Mouse (Mus musculus): ENCODE data around the gene Zfp512.
"Not testable (repeated sequence)": the region's sequence is repeated elsewhere in the genome, so short reads cannot be mapped to it uniquely, and the experiment has no call there.

Gene Zfp512

DNA sequence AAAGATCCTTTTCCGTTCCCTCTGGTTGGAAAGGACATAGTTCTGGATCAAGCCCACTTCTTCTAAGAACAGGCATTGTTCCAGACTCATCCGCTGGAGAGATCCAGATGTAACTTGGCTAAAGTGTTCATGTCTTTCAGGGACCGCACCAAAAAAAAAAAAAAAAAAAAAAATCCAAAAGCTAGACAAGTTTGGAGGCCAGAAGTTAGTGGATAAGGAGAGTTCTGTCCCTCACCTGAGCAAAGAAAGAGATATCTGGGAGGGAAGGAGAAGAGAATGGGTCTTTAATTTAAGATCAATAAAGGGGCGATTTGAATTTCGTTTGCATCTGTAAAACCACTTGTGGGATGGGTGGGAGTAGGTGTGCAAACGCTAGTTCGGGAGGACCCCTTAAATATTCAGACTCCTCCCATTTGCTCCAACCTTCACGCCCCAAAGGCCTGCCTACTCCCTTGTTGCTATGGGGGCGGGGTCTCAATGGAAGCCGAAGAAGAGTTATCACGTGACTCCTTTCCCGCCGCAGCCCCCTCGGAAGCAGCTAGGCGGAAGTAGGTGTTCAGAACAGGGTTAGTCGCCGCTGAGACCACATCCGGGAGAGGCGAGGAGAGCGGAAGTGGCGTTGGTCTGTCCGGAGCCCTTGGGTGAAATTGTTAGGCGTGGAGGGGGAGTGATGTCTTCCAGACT lies at the start of gene Zfp512:
TSS of gene Zfp512 (plus strand) at position 554 of the 684 bp plus-strand sequence.
- peak; percentile 68 to 76 for DNase-seq (ENCODE audit: low read depth in 1 of 2, low spot score in 2 of 2)

DNA sequence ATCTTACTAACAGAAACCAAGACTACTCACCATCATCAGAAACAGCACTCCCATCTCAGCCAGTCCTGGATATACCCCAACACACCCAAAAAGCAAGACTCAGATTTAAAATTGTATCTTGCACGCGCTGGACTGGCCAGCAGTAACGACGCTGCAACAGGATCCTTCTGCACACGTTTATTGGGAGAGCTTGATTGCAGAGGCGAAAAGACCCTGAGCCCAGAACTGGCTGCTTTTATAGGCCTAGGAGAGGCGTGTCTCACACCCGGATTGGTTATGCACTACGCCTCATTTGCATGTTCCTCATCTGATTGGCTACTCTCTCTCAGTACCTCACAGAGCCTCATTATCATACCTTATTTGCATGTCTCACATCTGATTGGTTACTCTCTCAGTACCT lies 17.5 kb upstream of the Zfp512 start:
- not testable (repeated sequence) for DNase-seq (ENCODE audit: low read depth in 1 of 2, low spot score in 2 of 2)

DNA sequence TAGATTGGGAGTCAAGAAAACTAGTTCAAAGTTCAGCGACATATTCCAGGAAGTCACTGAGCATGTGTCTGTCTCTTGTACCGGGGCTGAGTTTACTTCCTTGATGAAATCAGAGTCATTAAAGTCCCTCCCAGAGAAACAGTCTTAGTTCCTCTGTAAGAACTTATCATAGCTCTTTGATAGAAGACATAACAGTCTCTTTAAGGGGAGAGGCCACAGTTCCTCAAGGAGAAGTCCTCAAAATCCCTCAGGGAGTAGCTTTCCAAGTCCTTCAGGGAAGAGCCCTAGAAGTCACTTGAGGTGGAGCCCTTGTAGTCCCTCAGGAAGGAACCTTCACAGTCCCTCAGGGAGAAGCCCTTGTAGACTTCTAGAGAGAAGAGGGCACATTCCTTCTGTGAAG lies 895 bp upstream of the Zfp512 start:
- DNase-seq (ENCODE audit: low read depth in 1 of 2, low spot score in 2 of 2) = no peak

DNA sequence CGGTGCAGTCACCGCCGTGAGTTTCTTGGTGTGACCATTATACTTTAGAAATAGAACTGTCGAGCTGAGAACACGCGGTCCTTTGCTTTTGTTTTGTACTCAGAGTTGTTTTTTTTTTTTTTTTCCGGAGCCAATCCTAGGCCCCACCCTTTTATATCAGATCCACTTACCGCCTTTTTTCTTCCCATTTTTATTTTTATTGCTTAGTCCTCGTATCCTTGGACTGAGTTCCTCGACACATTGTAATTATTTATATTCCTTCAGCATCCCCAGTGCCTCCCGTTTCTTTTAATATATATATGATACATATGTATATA lies 289 bp downstream of the Zfp512 start:
- DNase-seq (ENCODE audit: low read depth in 1 of 2, low spot score in 2 of 2) = no peak

DNA sequence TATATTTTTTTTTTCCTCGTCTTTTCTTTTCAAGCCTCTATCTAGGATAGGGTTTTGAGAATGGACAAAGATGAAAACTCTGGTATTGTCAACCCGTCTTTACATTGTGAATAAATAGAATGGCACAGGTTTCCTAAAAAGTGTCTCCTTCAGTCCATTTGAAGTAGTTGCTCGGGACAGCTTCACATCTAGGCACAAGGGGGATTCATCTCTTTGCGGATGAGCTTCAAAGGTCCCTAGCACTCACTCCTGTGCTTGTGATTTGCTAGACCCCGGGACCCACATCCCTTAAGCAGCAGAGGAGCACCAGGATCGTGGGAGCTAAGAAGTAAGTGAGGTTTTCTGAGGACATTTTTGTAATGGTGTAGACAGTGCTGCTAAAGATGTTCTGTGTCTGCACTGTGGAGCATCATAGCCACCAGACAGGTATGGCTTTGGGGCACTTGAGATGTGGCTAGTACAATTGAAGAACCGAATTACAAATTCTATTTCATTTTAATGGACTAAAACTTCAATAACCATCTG lies 717 bp downstream of the Zfp512 start:
- no peak for DNase-seq (ENCODE audit: low read depth in 1 of 2, low spot score in 2 of 2)

DNA sequence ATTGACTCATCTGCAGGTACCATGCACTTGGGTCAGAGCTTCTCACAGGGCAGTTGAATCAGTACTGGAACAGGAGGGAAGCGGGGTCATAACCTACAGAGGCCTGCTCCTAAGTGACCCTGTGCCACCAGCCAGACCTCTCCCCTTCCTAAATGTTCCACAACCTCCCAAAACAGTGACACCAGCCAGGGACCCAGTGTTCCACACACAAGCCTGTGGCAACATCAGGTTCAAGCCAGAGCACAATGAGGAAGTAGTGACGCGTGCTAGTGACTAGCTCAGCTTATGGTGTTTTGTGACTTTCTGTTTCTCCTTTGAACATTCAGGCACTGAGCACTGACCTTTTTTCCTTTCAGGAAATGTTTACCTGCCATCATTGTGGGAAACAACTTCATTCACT lies 15.6 kb downstream of the Zfp512 start:
- peak in 1 of 2 experiments; percentile 32 for DNase-seq (ENCODE audit: low read depth in 1 of 2, low spot score in 2 of 2)

DNA sequence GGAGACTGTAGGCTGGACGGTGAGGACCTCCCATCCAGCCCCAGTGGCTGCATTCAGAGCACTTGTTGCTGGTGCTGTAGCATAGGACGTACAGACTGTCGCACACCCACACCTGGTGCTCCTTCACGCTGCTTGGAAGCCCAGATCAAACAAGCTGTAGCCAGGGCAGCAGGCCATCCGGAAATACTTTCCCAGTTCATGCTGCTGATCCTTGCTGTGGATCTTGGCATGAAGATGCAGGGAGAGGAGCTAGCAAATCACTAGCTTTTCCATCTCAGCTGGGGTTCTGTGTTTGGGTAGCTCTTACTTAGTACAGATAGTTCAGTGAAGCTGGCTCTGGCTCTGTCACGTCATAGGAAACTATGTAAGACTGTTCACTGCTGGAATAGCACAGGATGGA lies 17.5 kb downstream of the Zfp512 start:
- DNase-seq (ENCODE audit: low read depth in 1 of 2, low spot score in 2 of 2) = no peak

DNA sequence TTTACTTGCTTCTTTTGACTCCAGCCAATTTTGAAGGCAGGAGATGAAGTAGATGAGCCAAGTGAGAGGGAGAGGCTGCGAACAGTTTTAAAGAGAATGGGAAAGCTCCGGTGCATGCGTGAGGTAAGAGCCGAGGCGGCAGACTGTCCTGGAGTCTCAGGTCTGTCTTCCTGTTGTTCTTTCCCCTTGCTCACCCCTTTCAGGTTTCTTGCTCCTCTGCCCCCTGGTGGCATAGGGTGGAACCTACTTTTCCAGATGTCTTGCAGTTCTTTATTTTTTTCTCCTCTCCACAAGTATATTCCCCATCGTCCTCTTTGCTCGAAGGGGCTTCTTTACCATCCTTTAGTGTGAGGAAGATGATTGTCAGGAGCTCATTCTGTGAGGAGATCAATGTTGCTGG lies 18.1 kb downstream of the Zfp512 start:
- peak in 1 of 2 experiments; percentile 32 for DNase-seq (ENCODE audit: low read depth in 1 of 2, low spot score in 2 of 2)

DNA sequence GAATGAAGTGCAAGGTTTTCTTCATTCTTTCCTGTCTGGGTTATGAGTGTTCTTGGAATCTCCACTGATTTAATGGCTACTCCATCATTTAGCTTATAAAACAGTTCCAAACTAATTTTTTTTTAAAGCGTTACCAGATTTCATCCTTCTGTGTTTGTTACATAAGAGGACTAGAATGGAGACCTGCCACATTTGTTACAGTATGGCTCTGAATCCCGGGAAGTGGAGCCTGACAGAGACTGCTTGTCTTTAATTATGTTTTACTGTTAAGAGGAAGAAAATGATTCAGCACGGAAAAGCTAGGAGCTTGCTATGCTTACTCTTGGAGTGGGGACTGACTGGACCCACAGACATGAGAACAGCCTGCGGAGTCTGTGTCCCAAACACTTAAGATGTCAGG lies 28.3 kb downstream of the Zfp512 start:
- no peak for DNase-seq (ENCODE audit: low read depth in 1 of 2, low spot score in 2 of 2)

DNA sequence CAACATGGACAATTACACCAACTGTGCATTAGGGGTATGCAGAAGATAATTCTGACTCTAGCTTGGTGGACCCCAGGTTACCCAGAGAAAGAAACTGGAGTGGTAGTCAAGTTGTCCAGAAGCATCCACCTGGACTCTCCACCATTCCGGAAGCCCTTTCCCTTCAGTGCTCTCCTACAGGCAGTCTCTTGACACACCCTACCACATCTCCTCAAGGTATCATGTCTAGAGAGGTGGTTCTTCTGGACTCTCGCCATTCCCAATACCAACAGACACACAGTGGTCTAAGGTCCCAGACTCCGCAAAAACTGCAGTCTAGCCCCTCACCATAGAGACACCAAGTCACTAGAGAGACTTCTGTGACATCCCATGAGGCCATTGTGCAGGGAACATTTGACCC lies 33.2 kb downstream of the Zfp512 start, which contains the start of gene 4930548H24Rik:
TSS of gene 4930548H24Rik (plus strand) at position 301 of the 400 bp plus-strand sequence.
- no peak for DNase-seq (ENCODE audit: low read depth in 1 of 2, low spot score in 2 of 2)

DNA sequence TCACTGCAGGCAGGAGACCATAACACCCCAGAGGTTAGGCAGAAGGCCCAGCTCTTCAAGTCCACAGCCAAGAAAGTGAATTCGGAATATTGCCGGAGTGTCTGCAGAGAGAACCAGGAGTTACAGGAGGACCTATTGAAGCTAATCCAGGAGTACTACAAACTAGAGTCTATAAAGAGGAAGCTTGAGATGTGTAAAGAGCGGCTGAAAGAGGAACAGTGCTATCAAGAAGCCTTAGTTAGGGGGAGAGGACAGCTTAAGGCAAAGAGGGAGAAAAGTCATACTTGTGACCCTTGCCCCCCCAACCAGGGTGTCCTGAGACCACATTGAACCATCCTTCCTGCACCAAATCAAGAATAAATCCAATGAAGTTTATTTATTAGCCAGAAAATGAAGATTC lies 35.7 kb downstream of the Zfp512 start:
- DNase-seq (ENCODE audit: low read depth in 1 of 2, low spot score in 2 of 2) = peak in 1 of 2 experiments; percentile 5

DNA sequence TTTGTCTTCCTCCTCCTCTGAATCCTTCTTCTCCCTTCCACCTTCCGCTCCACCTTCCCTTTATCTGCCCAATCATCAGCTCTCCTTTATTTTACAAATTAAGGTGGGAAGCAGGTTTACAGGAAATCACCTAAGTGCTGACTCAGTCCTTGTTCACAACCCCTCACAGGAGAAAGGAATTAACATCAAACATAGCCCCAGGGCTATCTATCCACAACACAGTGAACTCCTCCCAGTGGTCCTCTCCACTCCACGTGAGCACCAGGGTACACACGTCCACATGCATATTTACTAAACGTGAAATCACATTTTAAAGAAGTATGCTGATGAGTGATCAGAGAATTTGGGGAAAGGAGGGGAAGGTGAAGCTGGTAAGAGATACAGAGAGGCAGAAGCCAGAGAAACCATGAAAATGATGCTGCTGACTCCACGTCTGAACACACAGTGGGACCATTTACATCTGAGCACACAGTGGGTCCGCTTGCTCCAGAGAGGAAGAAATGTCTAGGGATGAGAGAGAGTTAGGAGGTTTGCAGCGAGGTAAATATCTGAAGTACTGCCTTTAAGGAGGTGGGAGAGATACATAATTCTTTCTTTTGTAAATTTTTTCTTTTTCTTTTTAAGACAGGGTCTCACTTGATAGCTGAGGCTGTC lies 37.0 kb downstream of the Zfp512 start:
- DNase-seq (ENCODE audit: low read depth in 1 of 2, low spot score in 2 of 2) = no peak

DNA sequence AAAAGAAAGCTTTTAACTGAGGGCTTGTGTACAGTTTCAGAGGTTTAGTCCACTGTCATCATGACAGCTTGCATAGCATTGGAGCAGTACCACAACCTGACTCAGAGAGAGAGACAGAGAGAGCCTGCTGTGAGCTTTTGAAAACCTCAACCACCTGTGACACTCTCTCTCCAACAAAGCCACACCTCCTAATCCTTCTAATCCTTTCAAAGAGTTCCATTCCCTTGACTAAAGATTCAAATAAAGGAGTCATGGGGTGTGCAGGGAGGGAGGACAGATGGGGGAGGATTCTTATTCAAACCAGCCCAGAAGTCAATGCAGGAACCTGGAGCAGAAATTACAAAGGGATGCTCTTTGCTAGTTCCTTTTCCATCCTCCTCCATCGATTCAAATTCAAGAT lies 39.8 kb downstream of the Zfp512 start:
- DNase-seq (ENCODE audit: low read depth in 1 of 2, low spot score in 2 of 2) = no peak

DNA sequence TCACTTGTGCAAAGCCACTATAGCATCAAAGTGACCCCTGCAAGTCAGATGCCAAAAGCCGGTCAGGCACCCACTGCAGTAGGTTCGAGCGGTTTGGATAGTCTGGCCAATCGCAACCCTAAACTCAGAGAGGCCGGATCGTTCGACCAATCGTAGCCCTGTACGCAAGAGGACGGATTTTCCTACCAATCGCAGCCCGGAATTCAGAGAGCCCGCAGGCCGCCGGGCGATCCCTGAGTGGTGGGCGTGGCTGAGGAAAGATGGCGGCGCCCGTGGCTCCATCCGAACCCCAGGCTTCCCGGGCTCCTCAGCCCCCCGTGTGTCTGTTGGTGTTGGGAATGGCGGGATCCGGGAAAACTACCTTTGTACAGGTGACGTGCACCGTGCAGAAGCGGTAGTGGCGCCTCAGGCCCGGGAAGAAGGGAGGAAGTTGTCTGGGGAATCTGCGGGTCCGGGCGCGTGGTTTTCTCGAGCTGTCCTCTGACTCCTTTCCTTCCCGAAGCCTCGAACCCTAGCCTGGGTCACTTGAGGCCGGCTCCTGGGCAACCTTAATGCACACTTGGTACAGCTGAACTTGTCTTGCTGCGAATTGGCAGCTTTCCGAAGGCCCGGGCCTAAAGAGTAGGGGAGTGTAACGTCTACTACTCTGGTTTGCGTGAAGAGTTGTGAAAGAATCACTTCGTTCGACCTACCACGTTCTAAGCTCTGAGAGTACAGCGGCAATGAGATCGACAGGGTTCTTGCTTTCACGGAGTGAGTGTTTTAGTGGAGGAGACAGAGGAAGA lies 42.5 kb downstream of the Zfp512 start, which contains the start of gene Gpn1:
TSS of gene Gpn1 (plus strand) at position 229 of the 785 bp plus-strand sequence.
- peak; percentile 59 to 73 for DNase-seq (ENCODE audit: low read depth in 1 of 2, low spot score in 2 of 2)

DNA sequence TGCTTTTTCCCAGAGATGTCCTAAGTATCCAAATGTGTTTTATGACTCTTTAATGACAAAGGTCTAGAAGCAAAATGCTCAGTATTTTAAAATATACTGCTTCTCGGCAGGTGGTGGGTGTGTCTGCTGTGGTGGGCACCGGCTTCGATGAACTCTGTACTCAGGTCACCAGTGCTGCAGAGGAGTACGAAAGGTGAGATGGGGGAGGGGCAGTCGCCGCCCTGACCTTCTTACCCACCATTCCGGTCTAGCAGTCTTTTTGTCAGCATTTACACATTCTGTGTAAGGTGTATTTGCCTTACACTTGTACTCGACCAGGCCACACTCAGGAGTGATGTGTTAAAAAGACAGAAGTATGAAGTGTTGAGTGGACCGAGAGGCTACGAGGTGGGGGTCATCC lies 52.6 kb downstream of the Zfp512 start:
- no peak for DNase-seq (ENCODE audit: low read depth in 1 of 2, low spot score in 2 of 2)

DNA sequence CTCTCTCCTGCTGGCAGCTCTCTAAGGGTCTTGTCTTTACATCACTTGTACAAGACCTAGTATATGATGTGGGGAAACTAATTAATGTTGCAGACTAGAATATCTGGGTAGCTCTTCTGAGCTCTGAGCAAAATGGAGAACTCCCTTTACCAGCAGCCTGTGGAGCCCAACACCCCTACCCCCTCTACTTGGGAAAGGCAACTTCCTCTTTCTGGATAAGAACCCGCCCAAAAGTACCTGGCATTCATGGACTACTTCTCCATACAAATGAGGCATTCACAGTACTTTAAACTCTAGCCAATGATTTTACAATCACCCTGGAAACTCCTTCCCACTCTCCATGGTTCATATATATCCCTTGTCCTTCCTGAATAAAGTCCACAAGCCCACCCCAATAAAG lies 60.2 kb downstream of the Zfp512 start:
- peak; percentile 9 to 13 for DNase-seq (ENCODE audit: low read depth in 1 of 2, low spot score in 2 of 2)

DNA sequence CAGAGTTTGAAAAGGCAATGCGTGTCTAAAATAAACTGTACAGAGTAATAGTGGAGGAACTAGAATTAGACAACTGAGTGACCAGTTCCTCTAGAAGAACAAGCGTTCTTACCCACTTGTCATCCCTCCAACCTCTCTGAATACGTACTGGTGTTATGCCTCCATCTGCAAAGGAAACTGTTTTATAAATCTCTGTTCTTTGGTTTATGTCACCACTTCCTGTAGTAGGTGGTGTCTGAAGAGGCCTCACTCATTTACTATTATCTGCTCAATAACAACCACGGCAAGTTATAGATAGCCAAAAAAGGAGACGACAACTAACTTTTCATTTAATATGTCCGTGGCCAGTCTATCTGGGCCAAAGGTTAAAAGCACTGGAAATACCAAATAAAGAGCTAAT lies 68.3 kb downstream of the Zfp512 start:
- DNase-seq (ENCODE audit: low read depth in 1 of 2, low spot score in 2 of 2) = no peak

DNA sequence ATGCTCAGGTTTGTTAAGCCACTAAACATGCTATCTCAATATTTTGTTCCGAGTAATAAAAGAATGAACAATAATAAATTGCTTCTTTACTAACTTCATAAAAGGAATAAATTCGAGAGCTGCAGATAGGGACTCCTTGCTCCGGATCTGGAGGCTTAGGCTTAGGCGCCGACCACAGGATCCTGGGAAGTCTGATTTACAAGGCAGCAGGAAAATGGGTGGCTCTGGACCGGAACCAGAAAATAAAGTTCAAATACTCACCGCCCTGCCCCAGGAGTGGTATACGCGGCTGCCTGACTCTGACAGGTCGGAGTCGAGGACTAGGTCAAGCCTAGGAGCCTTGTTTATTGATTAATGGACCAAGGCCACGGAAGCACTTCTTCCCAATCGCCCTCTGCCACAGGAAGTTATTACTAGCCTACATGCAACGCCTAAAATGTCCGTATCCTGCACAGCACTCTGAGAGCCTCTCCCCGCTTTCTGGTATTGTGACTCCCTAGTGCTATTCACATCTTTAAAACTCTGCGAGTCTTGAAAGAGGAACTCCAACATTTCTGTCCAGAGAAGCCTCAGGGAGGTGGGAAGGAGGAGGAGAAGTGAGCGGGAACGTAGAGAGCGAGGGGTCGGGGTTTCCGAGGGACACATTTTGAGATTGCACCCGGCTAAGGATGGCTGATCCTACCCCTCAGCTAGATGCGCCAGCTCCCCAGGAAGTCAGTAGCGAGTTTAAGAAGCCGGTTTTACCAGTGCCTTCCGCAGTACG lies 74.3 kb downstream of the Zfp512 start, which contains the start of gene Slc4a1ap:
TSS of gene Slc4a1ap (plus strand) at position 642 of the 763 bp plus-strand sequence.
- DNase-seq (ENCODE audit: low read depth in 1 of 2, low spot score in 2 of 2) = peak; percentile 60 to 75

DNA sequence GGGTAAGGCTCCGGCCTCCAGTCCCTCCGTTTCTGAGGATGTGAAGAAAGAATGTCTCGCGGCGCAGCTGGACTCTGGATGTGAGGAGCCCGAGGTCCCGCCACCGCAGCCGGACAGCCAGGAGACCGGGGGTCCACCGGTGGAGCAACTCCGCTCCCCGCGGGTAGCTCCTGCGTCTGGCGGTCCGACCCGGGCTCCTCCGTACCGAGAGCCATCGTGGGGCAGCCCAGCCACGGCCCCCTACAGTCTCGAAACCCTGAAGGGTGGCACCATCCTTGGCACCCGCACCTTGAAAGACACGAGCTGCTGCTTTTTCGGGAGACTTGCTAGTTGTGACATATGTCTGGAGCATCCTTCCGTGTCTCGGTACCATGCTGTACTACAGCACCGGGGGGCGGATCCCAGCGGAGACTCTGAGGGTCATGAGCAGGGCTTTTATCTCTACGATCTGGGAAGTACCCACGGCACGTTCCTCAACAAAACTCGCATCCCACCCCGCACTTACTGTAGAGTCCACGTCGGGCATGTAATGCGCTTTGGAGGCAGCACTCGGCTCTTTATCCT lies 75.0 kb downstream of the Zfp512 start:
- DNase-seq (ENCODE audit: low read depth in 1 of 2, low spot score in 2 of 2) = no peak

DNA sequence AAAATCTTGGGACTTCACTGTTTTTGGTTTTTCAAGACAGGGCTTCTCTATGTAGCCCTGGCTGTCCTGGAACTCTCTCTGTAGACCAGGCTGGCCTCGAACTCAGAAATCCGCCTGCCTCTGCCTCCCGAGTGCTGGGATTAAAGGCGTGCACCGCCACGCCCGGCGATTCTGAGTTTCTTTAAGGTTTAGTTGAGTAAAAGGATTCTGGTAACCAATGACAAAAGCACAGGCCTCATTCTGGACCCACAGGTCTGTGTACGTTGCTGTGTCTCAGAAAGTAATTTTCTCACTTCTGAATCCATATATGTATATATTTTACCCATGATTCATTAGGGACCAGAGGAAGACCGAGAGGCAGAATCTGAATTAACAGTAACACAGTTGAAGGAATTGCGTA lies 75.5 kb downstream of the Zfp512 start, which contains the start of gene Supt7l:
TSS of gene Supt7l (minus strand) at position 101 of the 400 bp plus-strand sequence.
- DNase-seq (ENCODE audit: low read depth in 1 of 2, low spot score in 2 of 2) = not testable (repeated sequence)

Data from monocyte, adult 2 months (primary cell).